In genomic region chr6:51172331-51172791, GRCm38 (mm10) we compare ENCODE assay signal across 8 mouse cellular contexts.
DNase-seq lines count a peak whose midpoint lies in the region; ATAC-seq and TF ChIP-seq lines count a peak whose summit lies in the region.

No protein-coding gene starts in this region.

- 5% methylated on average over 12 of the region's 12 CpGs for WGBS in hindbrain, embryonic 13.5 days
- 6% methylated on average over 12 of the region's 12 CpGs for WGBS in liver, embryonic 16.5 days (ENCODE audit: insufficient replicate concordance)
- WGBS in stomach, postnatal 0 days: 8% methylated on average over 12 of the region's 12 CpGs

- H3K9me3 ChIP-seq in hindbrain, embryonic 13.5 days: no peaks in the 10 kb centered on the region
- H3K9me3 ChIP-seq in liver, embryonic 16.5 days (replicated peaks; ENCODE audit: control insufficient read depth, low read length): no peaks in the 10 kb centered on the region; the same call in 1 of the 2 replicates
- no peaks in the 10 kb centered on the region for H3K9me3 ChIP-seq in stomach, postnatal 0 days (ENCODE audit: control insufficient read depth, low read length)

- no peak overlapping the region for H3K27ac ChIP-seq in brown adipose tissue, adult 24 weeks (replicated peaks; ENCODE audit: low read depth, low read length)
- H3K27ac ChIP-seq in hindbrain, embryonic 13.5 days: peak overlapping the region; percentile 65
- 0 out of 2 replicates have a peak overlapping the region, but pooled peaks have one; percentile 27 for H3K27ac ChIP-seq in liver, embryonic 16.5 days (ENCODE audit: low read length)
- H3K27ac ChIP-seq in stomach, postnatal 0 days (replicated peaks): peak overlapping the region; percentile 88

- H3K36me3 ChIP-seq in hindbrain, embryonic 13.5 days: no peaks in the 10 kb centered on the region
- no peaks in the 10 kb centered on the region for H3K36me3 ChIP-seq in liver, embryonic 16.5 days (ENCODE audit: control insufficient read depth, insufficient read depth)
- no peaks in the 10 kb centered on the region for H3K36me3 ChIP-seq in stomach, postnatal 0 days (ENCODE audit: control insufficient read depth, insufficient read depth, low read length)

- no peaks in the 10 kb centered on the region for H3K4me1 ChIP-seq in brown adipose tissue, adult 24 weeks (ENCODE audit: control insufficient read depth, insufficient read depth, insufficient read length, low read length)
- H3K4me1 ChIP-seq in hindbrain, embryonic 13.5 days (replicated peaks): peaks cover 30% of the 10 kb centered on the region
- peaks cover 14% of the 10 kb centered on the region for H3K4me1 ChIP-seq in liver, embryonic 16.5 days (ENCODE audit: control insufficient read depth, low read depth, low read length)
- H3K4me1 ChIP-seq in stomach, postnatal 0 days (replicated peaks; ENCODE audit: control insufficient read depth, insufficient read depth): no peaks in the 10 kb centered on the region; the same call in 1 of the 2 replicates

- H3K9ac ChIP-seq in hindbrain, embryonic 13.5 days: peak overlapping the region; percentile 49
- H3K9ac ChIP-seq in liver, embryonic 16.5 days (ENCODE audit: low read depth, low read length): no peak overlapping the region; the same call in 1 of the 2 replicates
- H3K9ac ChIP-seq in stomach, postnatal 0 days (ENCODE audit: low read length): peak overlapping the region; percentile 61

- ATAC-seq in hindbrain, embryonic 13.5 days (ENCODE audit: low FRiP score): peak; percentile 46; the same call in 1 of the 2 replicates
- no peak for ATAC-seq in liver, embryonic 16.5 days (ENCODE audit: low read depth)
- no peak for ATAC-seq in stomach, postnatal 0 days (ENCODE audit: low FRiP score, low TSS enrichment)
- ATAC-seq in activated CD4-positive, CD25-positive, alpha-beta regulatory T cell, adult 4 months: no peak

- no peak for TF ChIP-seq EP300 in stomach, postnatal 0 days (optimal IDR thresholded peaks at IDR 0.05)

- peaks cover 63% of the 10 kb centered on the region for H3K27me3 ChIP-seq in hindbrain, embryonic 13.5 days
- H3K27me3 ChIP-seq in liver, embryonic 16.5 days (ENCODE audit: control insufficient read depth, insufficient read depth, low read depth, low read length): peaks cover 84% of the 10 kb centered on the region
- peaks cover 5% of the 10 kb centered on the region; the same call in 1 of the 2 replicates for H3K27me3 ChIP-seq in stomach, postnatal 0 days (ENCODE audit: control insufficient read depth, insufficient read depth, low read length)

- peak; percentile 23 to 35 for DNase-seq in cerebellum, postnatal 10 days
- no peak for DNase-seq in cerebellum, postnatal 36 days
- DNase-seq in stomach, postnatal 0 days (ENCODE audit: low spot score): peak; percentile 20
- no peak for DNase-seq in adrenal gland, postnatal 36 days

- no peak for TF ChIP-seq CTCF in stomach, postnatal 0 days (IDR thresholded peaks at IDR 0.05; ENCODE audit: low read depth)

- H3K4me3 ChIP-seq in brown adipose tissue, adult 24 weeks (ENCODE audit: insufficient read depth, low read depth, low read length): peak overlapping the region; percentile 28
- H3K4me3 ChIP-seq in hindbrain, embryonic 13.5 days: peak overlapping the region; percentile 9; the same call in 1 of the 2 replicates
- peak overlapping the region; percentile 41 for H3K4me3 ChIP-seq in liver, embryonic 16.5 days (ENCODE audit: low read depth, low read length)
- peak overlapping the region; percentile 36 for H3K4me3 ChIP-seq in stomach, postnatal 0 days (ENCODE audit: low read depth, low read length)

- peak overlapping the region; percentile 44 for H3K4me2 ChIP-seq in hindbrain, embryonic 13.5 days
- peak overlapping the region; percentile 57 for H3K4me2 ChIP-seq in liver, embryonic 16.5 days (ENCODE audit: low read depth, low read length)
- H3K4me2 ChIP-seq in stomach, postnatal 0 days (replicated peaks; ENCODE audit: low read depth): peak overlapping the region; percentile 67

Comparison
In these comparisons a context has a peak if more than half of its experiments do, and no peak if none do; other contexts are left out.
1. DNase-seq: peak in cerebellum, postnatal 10 days (2 of 2) and stomach, postnatal 0 days (single experiment); none in cerebellum, postnatal 36 days (0 of 2) and adrenal gland, postnatal 36 days (0 of 2).
2. Peak in every context shown above with its lines, with median percentiles within 50 percentile points of each other: H3K4me3 ChIP-seq and H3K4me2 ChIP-seq.